Comparison of ENCODE assay signal across 13 mouse cellular contexts in the genomic region with DNA sequence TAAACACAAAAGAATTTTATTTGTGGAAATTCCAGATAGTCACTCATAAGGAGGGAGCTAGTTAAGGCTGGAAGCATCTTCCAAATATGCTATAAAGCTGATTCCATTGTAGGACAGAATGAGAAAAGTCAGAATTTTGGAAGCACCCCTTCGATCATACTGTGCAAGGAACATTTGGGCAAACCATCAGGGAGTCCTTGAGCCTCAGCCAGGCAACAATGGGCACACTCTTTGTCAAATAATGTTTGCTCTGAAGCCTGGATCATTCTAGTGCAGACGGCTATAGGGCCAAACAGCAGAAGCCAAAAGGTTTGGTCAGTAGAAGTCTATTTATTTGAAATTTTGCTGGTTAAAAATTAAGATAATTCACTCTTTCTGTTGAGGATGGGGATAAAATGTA.
"Had no signal": no experiment of that assay in that cellular context is flagged by ENCODE, and none has a peak within 500 bp of the region (broad histone marks: within the 10 kb centered on the region; RNA-seq: fewer than 3 reads in every experiment).

No protein-coding gene starts in this region.

- H3K4me3 ChIP-seq: limb, embryonic 12.5 days; liver, embryonic 13.5 days; lung, embryonic 15.5 days; midbrain, embryonic 12.5 days; stomach, embryonic 15.5 days had no signal

- H3K27me3 ChIP-seq: limb, embryonic 12.5 days; liver, embryonic 13.5 days; lung, embryonic 15.5 days; midbrain, embryonic 12.5 days; stomach, embryonic 15.5 days had no signal

- H3K9ac ChIP-seq: limb, embryonic 12.5 days; liver, embryonic 13.5 days; liver, postnatal 0 days; lung, embryonic 15.5 days; midbrain, embryonic 12.5 days; stomach, embryonic 15.5 days had no signal

- H3K9me3 ChIP-seq: limb, embryonic 12.5 days; liver, embryonic 13.5 days; lung, embryonic 15.5 days; midbrain, embryonic 12.5 days; stomach, embryonic 15.5 days had no signal

- H3K4me1 ChIP-seq: limb, embryonic 12.5 days; liver, embryonic 13.5 days; lung, embryonic 15.5 days; midbrain, embryonic 12.5 days; stomach, embryonic 15.5 days had no signal

- DNase-seq: kidney, postnatal 25 days; liver; liver, embryonic 13.5 days; liver, postnatal 0 days; lung, postnatal 14 days; right cerebral cortex, postnatal 14 days; thymus, adult 2 months; thymus, postnatal 25 days had no signal

- H3K36me3 ChIP-seq: limb, embryonic 12.5 days; liver, embryonic 13.5 days; lung, embryonic 15.5 days; midbrain, embryonic 12.5 days; stomach, embryonic 15.5 days had no signal

- H3K27ac ChIP-seq: limb, embryonic 12.5 days; liver, embryonic 13.5 days; lung, embryonic 15.5 days; macrophage; midbrain, embryonic 12.5 days; stomach, embryonic 15.5 days had no signal
